Mouse (Mus musculus) lung, embryonic 15.5 days (tissue): ENCODE results near the gene Gm28305. TPM values are rescaled to one million over a fixed set of nuclear protein-coding genes. Genes with fewer than 3 reads are reported as not detected.

Source experiments
- ATAC-seq: fragments of 200-750 bp; cut with Nextera tagmentation; 2 replicates; pipeline ENCODE4 v1.8.0; 2017; ENCODE audit warnings: moderate number of reproducible peaks, borderline replicate concordance; ENCODE audit not compliant: low FRiP score, low TSS enrichment; ENCODE audit errors: extremely low read depth
- H3K27ac ChIP-seq: fragments of 300-500 bp; sonication (generic); 2 replicates; pipeline ENCODE4 v1.5.1; 2015; ENCODE audit warnings: moderate library complexity, mild to moderate bottlenecking, inconsistent platforms
- H3K27me3 ChIP-seq: fragments of 300-500 bp; sonication (generic); 2 replicates; pipeline ENCODE4 v1.6.1; 2015; ENCODE audit warnings: inconsistent platforms
- H3K36me3 ChIP-seq: fragments of 300-500 bp; sonication (generic); 2 replicates; pipeline ENCODE4 v1.6.1; 2015; ENCODE audit warnings: inconsistent platforms
- H3K4me1 ChIP-seq: fragments of 300-500 bp; sonication (generic); 2 replicates; pipeline ENCODE4 v1.6.1; 2015; ENCODE audit warnings: inconsistent platforms
- H3K4me2 ChIP-seq: fragments of 300-500 bp; sonication (generic); 2 replicates; pipeline ENCODE4 v1.6.1; 2015; ENCODE audit warnings: inconsistent platforms, mild to moderate bottlenecking, moderate library complexity
- H3K4me3 ChIP-seq: fragments of 300-500 bp; sonication (generic); 2 replicates; pipeline ENCODE4 v1.5.1; 2015; ENCODE audit warnings: mild to moderate bottlenecking, inconsistent platforms
- H3K9ac ChIP-seq: fragments of 300-500 bp; sonication (generic); 2 replicates; pipeline ENCODE4 v1.6.1; 2015; ENCODE audit warnings: inconsistent platforms
- H3K9me3 ChIP-seq: fragments of 300-500 bp; sonication (generic); 2 replicates; pipeline ENCODE4 v1.6.1; 2016; ENCODE audit warnings: inconsistent platforms
- WGBS: fragments of 180-500 bp; shearing (Covaris S2); methylation state at CpG from one replicate; pipeline ENCODE4 v1.1.7; 2015; 5-methylcytosine and 5-hydroxymethylcytosine counted together
- polyA plus RNA-seq: library from polyadenylated mRNA; unstranded; fragments of >200 nt; fragmentation: Nextera tagmentation; extraction: Ambion mirVana; gene quantifications from 2 replicates; pipeline ENCODE4 v1.2.1, GENCODE M21; 2015

The Gm28305 gene
- polyA plus RNA-seq, 1 experiment from 2014 or later: not detected

- H3K9ac ChIP-seq: no peak overlapping the region
- no peak overlapping the region for H3K27ac ChIP-seq
- no peaks in the 10 kb centered on the region for H3K36me3 ChIP-seq
- no peak overlapping the region for H3K4me2 ChIP-seq
- H3K9me3 ChIP-seq: no peaks in the 10 kb centered on the region
- H3K4me3 ChIP-seq: no peak overlapping the region
- no peak for ATAC-seq
- H3K27me3 ChIP-seq: no peaks in the 10 kb centered on the region
- no peaks in the 10 kb centered on the region for H3K4me1 ChIP-seq
- WGBS: 95% methylated on average over 1 of the region's 1 CpGs
Observed at GRCm38 (mm10) chr9:104078780-104079179, 38.3 kb downstream of the Gm28305 start.

GRCm38 (mm10) chr9:104079379-104079778, 38.9 kb downstream of the Gm28305 start:
- Histone ChIP-seq H3K27ac (no peak overlapping the region), H3K4me1 (no peaks in the 10 kb centered on the region), H3K36me3 (no peaks in the 10 kb centered on the region), H3K4me3 (no peak overlapping the region), H3K4me2 (no peak overlapping the region), H3K9me3 (no peaks in the 10 kb centered on the region), H3K27me3 (no peaks in the 10 kb centered on the region), H3K9ac (no peak overlapping the region)
- 44% methylated on average over 5 of the region's 5 CpGs for WGBS
- no peak for ATAC-seq

DNA sequence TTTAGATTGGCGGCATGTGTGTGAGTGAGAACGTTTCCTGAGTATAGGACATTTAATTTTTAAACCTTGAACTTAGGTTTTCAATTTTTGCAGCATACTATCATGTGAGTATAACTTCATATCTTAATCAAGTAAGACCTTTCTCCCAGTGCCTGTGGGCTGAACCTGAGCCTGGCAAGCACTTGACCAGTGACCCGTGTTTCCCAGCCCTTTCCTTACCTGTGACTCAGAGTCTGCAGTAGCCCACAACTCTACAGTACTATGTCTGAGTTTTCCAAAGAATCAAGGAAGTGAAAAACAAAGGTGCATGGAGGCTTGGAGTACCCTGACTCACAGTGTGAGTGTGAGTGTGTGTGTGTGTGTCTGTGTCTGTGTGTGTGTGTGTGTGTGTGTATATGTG, 39.6 kb downstream of the Gm28305 start:
- no peak overlapping the region for H3K4me3 ChIP-seq
- H3K4me2 ChIP-seq: no peak overlapping the region
- no peak for ATAC-seq
- H3K9ac ChIP-seq: no peak overlapping the region
- H3K4me1 ChIP-seq: no peaks in the 10 kb centered on the region
- no peak overlapping the region for H3K27ac ChIP-seq
- no peaks in the 10 kb centered on the region for H3K9me3 ChIP-seq
- no peaks in the 10 kb centered on the region for H3K36me3 ChIP-seq
- H3K27me3 ChIP-seq: no peaks in the 10 kb centered on the region
- WGBS: 70% methylated on average over 3 of the region's 3 CpGs

DNA sequence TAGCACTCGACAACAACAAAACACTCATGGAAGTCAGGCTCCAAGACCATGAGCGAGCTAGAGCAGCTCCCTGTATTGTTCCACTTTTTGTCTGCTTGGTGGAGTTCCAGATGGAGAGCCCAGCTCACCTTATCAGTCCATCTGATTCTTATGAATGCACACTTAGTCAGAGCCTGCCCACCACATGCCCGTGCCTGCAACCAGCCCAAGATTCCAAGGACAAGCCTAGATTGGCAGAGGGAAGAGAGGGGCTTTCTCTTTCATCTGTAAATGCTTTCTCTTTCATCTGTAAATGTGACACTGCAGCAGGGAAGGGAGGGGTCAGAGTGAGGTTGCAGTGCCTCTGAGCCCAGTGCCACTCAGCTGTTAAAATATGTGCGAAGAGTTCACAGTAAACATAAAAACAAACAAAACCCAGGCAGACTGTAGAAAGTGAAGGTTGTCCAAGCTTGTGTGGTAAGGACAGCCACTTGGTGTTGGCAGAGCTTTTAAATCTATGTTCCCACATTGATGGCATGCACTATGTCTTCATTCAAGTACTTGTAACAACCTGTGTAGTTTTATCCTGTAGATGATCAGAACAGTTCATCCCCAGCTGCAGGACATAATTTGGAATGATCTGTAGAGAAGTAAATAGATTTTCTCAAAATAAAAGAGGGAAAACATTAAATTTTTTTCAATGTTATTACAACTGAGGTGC, 45.4 kb downstream of the Gm28305 start:
- 58% methylated on average over 4 of the region's 4 CpGs for WGBS

DNA sequence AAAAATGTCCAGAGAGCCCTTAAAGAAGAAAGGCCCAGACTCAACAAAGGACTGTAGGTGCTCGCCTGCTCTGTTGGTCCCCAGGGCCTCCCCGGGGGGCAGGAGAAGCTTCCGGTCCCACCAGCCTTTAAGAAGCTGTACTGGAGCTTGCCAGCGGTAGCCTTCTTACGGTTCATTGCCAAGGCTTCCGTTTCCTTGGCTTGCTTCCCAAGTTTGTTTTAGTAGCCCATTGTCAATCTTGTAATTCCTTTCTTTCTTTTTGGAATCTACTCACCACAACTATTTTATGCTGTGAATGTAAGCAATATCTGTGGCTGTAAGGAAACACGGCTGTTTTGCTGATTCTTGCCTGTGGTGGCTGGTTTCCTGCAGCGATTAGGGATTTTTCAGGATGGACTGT, 48.1 kb downstream of the Gm28305 start:
- Histone ChIP-seq H3K9ac (no peak overlapping the region), H3K4me1 (peaks cover 10% of the 10 kb centered on the region), H3K4me3 (no peak overlapping the region), H3K27me3 (no peaks in the 10 kb centered on the region), H3K27ac (peak overlapping the region; percentile 75), H3K36me3 (no peaks in the 10 kb centered on the region), H3K4me2 (0 out of 2 replicates have a peak overlapping the region, but pooled peaks have one; percentile 1), H3K9me3 (no peaks in the 10 kb centered on the region)
- WGBS: 38% methylated on average over 8 of the region's 8 CpGs
- ATAC-seq: peak; percentile 55; the same call in 1 of the 2 replicates

More for the DNA sequence above, 45.4 kb downstream of the Gm28305 start:
- no peaks in the 10 kb centered on the region for H3K27me3 ChIP-seq
- H3K4me2 ChIP-seq: no peak overlapping the region
- H3K4me3 ChIP-seq: no peak overlapping the region
- no peaks in the 10 kb centered on the region for H3K9me3 ChIP-seq
- H3K27ac ChIP-seq: no peak overlapping the region
- H3K36me3 ChIP-seq: no peaks in the 10 kb centered on the region
- no peak overlapping the region for H3K9ac ChIP-seq
- H3K4me1 ChIP-seq: peaks cover 10% of the 10 kb centered on the region
- ATAC-seq: no peak

GRCm38 (mm10) chr9:104092945-104093344, 52.5 kb downstream of the Gm28305 start:
- Histone ChIP-seq H3K27me3 (no peaks in the 10 kb centered on the region), H3K9me3 (no peaks in the 10 kb centered on the region), H3K36me3 (no peaks in the 10 kb centered on the region), H3K9ac (no peak overlapping the region), H3K4me3 (no peak overlapping the region), H3K4me1 (peaks cover 9% of the 10 kb centered on the region), H3K4me2 (no peak overlapping the region), H3K27ac (no peak overlapping the region)
- no peak for ATAC-seq
- 89% methylated on average over 5 of the region's 5 CpGs for WGBS

GRCm38 (mm10) chr9:104098256-104098655, 57.8 kb downstream of the Gm28305 start:
- Histone ChIP-seq H3K36me3 (no peaks in the 10 kb centered on the region), H3K4me2 (no peak overlapping the region), H3K4me1 (no peaks in the 10 kb centered on the region), H3K9ac (no peak overlapping the region), H3K9me3 (no peaks in the 10 kb centered on the region), H3K4me3 (no peak overlapping the region), H3K27me3 (no peaks in the 10 kb centered on the region), H3K27ac (no peak overlapping the region)
- ATAC-seq: no peak
- 36% methylated on average over 5 of the region's 5 CpGs for WGBS

GRCm38 (mm10) chr9:104099060-104099459, 58.6 kb downstream of the Gm28305 start:
- no peaks in the 10 kb centered on the region for H3K9me3 ChIP-seq
- WGBS: 85% methylated on average over 11 of the region's 11 CpGs
- H3K36me3 ChIP-seq: no peaks in the 10 kb centered on the region
- no peak overlapping the region for H3K4me2 ChIP-seq
- ATAC-seq: no peak
- H3K4me1 ChIP-seq: no peaks in the 10 kb centered on the region
- H3K4me3 ChIP-seq: no peak overlapping the region
- H3K27ac ChIP-seq: no peak overlapping the region
- H3K27me3 ChIP-seq: no peaks in the 10 kb centered on the region
- no peak overlapping the region for H3K9ac ChIP-seq

DNA sequence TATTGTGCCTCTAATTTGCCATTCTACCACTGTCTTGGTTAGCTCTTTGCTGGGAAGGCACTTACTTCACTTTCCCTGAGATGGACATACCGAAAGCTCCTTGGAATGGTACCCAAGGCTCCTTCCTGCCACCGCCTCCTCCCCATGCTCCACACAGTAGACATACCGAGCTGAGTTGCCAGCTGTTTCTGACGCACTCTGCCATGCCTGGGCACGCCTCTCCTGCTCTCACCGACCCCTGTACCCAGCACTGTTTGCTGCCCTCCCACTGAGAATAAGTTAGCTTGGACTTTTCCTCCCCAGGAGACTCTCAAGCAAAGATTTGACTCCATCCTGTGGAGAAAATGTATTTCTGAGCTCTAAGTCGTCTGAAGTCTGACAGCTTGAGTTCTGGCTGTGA, 60.4 kb downstream of the Gm28305 start:
- Histone ChIP-seq H3K36me3 (no peaks in the 10 kb centered on the region), H3K4me3 (no peak overlapping the region), H3K4me1 (no peaks in the 10 kb centered on the region), H3K9me3 (no peaks in the 10 kb centered on the region), H3K9ac (no peak overlapping the region), H3K4me2 (no peak overlapping the region), H3K27me3 (no peaks in the 10 kb centered on the region), H3K27ac (no peak overlapping the region)
- ATAC-seq: no peak
- WGBS: 62% methylated on average over 7 of the region's 7 CpGs

DNA sequence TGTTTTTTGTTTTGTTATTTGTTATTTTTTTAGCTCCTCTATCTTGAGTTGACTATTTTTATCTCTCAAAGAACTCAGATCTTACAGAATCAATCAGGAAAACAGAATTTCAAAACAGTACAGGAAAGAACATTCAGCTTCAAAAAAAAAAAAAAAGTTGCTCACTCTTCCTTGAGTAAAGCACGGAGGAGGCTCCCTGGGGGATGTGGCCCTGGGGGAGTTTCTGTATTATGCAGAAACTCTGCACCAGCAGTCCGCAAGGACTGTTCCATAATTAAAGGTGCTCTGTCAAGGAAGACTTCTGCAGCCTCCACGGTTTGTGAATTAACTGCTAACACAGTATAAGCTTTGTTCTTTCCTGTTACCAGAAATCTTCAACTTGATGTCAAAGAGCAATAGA, 61.0 kb downstream of the Gm28305 start:
- no peaks in the 10 kb centered on the region for H3K4me1 ChIP-seq
- H3K4me2 ChIP-seq: no peak overlapping the region
- H3K9me3 ChIP-seq: no peaks in the 10 kb centered on the region
- H3K4me3 ChIP-seq: no peak overlapping the region
- H3K36me3 ChIP-seq: no peaks in the 10 kb centered on the region
- no peaks in the 10 kb centered on the region for H3K27me3 ChIP-seq
- no peak for ATAC-seq
- no peak overlapping the region for H3K27ac ChIP-seq
- WGBS: 36% methylated on average over 3 of the region's 3 CpGs
- no peak overlapping the region for H3K9ac ChIP-seq

DNA sequence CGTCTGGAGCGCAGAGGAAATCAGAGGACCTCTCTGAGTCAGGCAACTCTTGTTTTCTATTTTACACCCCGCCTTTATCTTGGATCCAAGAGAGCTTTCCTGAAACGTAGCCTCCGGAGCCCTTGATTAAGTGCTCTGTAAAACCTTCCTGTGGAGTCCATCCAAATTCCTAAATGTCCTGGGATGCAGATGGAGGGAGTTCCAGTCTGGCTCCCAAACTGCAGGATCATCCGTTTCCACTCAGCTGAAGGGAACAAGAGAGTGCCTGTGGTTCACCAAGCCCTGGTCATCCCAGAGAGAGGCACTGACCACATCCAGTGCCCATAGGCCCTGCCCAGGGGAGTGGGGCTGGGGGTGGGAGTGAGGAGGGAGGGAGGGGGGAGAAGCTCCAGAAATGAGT, 61.8 kb downstream of the Gm28305 start:
- 36% methylated on average over 6 of the region's 6 CpGs for WGBS
- Histone ChIP-seq H3K4me1 (no peaks in the 10 kb centered on the region), H3K9me3 (no peaks in the 10 kb centered on the region), H3K4me3 (no peak overlapping the region), H3K9ac (no peak overlapping the region), H3K27me3 (no peaks in the 10 kb centered on the region), H3K36me3 (no peaks in the 10 kb centered on the region), H3K27ac (no peak overlapping the region), H3K4me2 (no peak overlapping the region)
- no peak for ATAC-seq

- Histone ChIP-seq H3K9ac (no peak overlapping the region), H3K9me3 (no peaks in the 10 kb centered on the region), H3K4me3 (no peak overlapping the region), H3K4me1 (no peaks in the 10 kb centered on the region), H3K4me2 (no peak overlapping the region), H3K36me3 (no peaks in the 10 kb centered on the region), H3K27me3 (no peaks in the 10 kb centered on the region), H3K27ac (no peak overlapping the region)
- ATAC-seq: no peak
- WGBS: 46% methylated on average over 2 of the region's 2 CpGs
Observed at GRCm38 (mm10) chr9:104102901-104103300, 62.4 kb downstream of the Gm28305 start.

DNA sequence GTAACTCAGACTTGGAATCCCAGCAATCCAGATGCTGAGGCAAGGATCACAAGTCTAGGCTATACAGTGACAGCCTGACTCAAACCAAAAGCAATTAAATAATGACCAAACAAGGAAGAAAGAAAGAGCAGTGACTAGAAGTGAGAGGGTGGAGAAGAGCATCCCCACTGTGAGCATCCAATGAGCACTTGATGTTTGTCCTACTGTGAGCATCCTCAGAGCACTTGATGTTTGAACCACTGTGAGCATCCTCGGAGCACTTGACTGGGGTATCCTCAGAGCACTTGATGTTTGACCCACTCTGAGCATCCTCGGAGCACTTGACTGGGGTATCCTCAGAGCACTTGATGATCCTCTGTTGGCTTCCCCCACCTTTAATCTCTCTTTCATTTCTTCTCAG, 64.5 kb downstream of the Gm28305 start:
- H3K4me2 ChIP-seq: no peak overlapping the region
- no peak overlapping the region for H3K9ac ChIP-seq
- WGBS: 75% methylated on average over 2 of the region's 2 CpGs
- H3K4me3 ChIP-seq: no peak overlapping the region
- no peak overlapping the region for H3K27ac ChIP-seq
- no peak for ATAC-seq
- no peaks in the 10 kb centered on the region for H3K36me3 ChIP-seq
- H3K27me3 ChIP-seq: no peaks in the 10 kb centered on the region
- H3K9me3 ChIP-seq: no peaks in the 10 kb centered on the region
- no peaks in the 10 kb centered on the region for H3K4me1 ChIP-seq
